Mouse (Mus musculus): ENCODE measurements around the gene Pcyt1a. TPM values are rescaled to one million over a fixed set of nuclear protein-coding genes. Genes with fewer than 3 reads are reported as not detected.
A peak's percentile ranks its signal among the peaks of the same experiment; 100 is the strongest.

The Pcyt1a gene
- total and polyA plus RNA-seq, 3 experiments = 44.3 to 133 (median 110) TPM

- Histone ChIP-seq H3K9ac (ENCODE audit: low read depth, low read length) (no peak overlapping the region), H3K36me3 (ENCODE audit: control insufficient read depth, insufficient read depth, low read length) (no peaks in the 10 kb centered on the region), H3K4me1 (ENCODE audit: control insufficient read depth, insufficient read depth, low read length) (no peaks in the 10 kb centered on the region), H3K27ac (no peak overlapping the region), H3K27me3 (ENCODE audit: control insufficient read depth, insufficient read depth, low read length) (no peaks in the 10 kb centered on the region), H3K79me2 (replicated peaks; ENCODE audit: control insufficient read depth, insufficient read depth, low read length) (no peaks in the 10 kb centered on the region), H3K4me3 (no peak overlapping the region)
- no peak for TF ChIP-seq EP300 (IDR thresholded peaks at IDR 0.05; ENCODE audit: insufficient read depth, low read depth, low read length)
- no peak for TF ChIP-seq CTCF (IDR thresholded peaks at IDR 0.05)
- TF ChIP-seq POLR2A (IDR thresholded peaks at IDR 0.05; ENCODE audit: insufficient read depth, low read depth, low read length) = no peak
- DNase-seq = no peak
- intact Hi-C loops (cut with DNase I) = no loop called here
- 80% methylated on average over 3 of the region's 3 CpGs for WGBS
Observed at GRCm38 (mm10) chr16:32402818-32403217, 27.9 kb upstream of the Pcyt1a start.

- no peaks in the 10 kb centered on the region for H3K36me3 ChIP-seq (ENCODE audit: control insufficient read depth, insufficient read depth, low read length)
- H3K4me1 ChIP-seq (ENCODE audit: control insufficient read depth, insufficient read depth, low read length) = no peaks in the 10 kb centered on the region
- DNase-seq = no peak
- H3K27me3 ChIP-seq (ENCODE audit: control insufficient read depth, insufficient read depth, low read length) = no peaks in the 10 kb centered on the region
- TF ChIP-seq CTCF (IDR thresholded peaks at IDR 0.05) (no peak), EP300 (IDR thresholded peaks at IDR 0.05; ENCODE audit: insufficient read depth, low read depth, low read length) (no peak), POLR2A (IDR thresholded peaks at IDR 0.05; ENCODE audit: insufficient read depth, low read depth, low read length) (no peak)
- no peak overlapping the region for H3K27ac ChIP-seq
- 90% methylated on average over 9 of the region's 9 CpGs for WGBS
- no peak overlapping the region for H3K4me3 ChIP-seq
- intact Hi-C loops (cut with DNase I) = no loop called here
- H3K9ac ChIP-seq (ENCODE audit: low read depth, low read length) = no peak overlapping the region
- no peaks in the 10 kb centered on the region for H3K79me2 ChIP-seq (replicated peaks; ENCODE audit: control insufficient read depth, insufficient read depth, low read length)
Observed at GRCm38 (mm10) chr16:32405716-32406115, 25.0 kb upstream of the Pcyt1a start.

GRCm38 (mm10) chr16:32406671-32407070, 24.1 kb upstream of the Pcyt1a start:
- no peak overlapping the region for H3K9ac ChIP-seq (ENCODE audit: low read depth, low read length)
- H3K27ac ChIP-seq = no peak overlapping the region
- DNase-seq = no peak
- intact Hi-C loops (cut with DNase I) = no loop called here
- no peaks in the 10 kb centered on the region for H3K4me1 ChIP-seq (ENCODE audit: control insufficient read depth, insufficient read depth, low read length)
- H3K36me3 ChIP-seq (ENCODE audit: control insufficient read depth, insufficient read depth, low read length) = no peaks in the 10 kb centered on the region
- H3K4me3 ChIP-seq = no peak overlapping the region
- no peaks in the 10 kb centered on the region for H3K79me2 ChIP-seq (replicated peaks; ENCODE audit: control insufficient read depth, insufficient read depth, low read length)
- H3K27me3 ChIP-seq (ENCODE audit: control insufficient read depth, insufficient read depth, low read length) = no peaks in the 10 kb centered on the region
- WGBS = 74% methylated on average over 6 of the region's 6 CpGs
- TF ChIP-seq CTCF (IDR thresholded peaks at IDR 0.05) (no peak), EP300 (IDR thresholded peaks at IDR 0.05; ENCODE audit: insufficient read depth, low read depth, low read length) (no peak)

GRCm38 (mm10) chr16:32407730-32408129, 23.0 kb upstream of the Pcyt1a start:
- intact Hi-C loops (cut with DNase I) = no loop called here
- TF ChIP-seq POLR2A (IDR thresholded peaks at IDR 0.05; ENCODE audit: insufficient read depth, low read depth, low read length) = no peak
- no peak for TF ChIP-seq CTCF (IDR thresholded peaks at IDR 0.05)
- TF ChIP-seq EP300 (IDR thresholded peaks at IDR 0.05; ENCODE audit: insufficient read depth, low read depth, low read length) = no peak
- WGBS = 76% methylated on average over 10 of the region's 10 CpGs
- no peaks in the 10 kb centered on the region for H3K79me2 ChIP-seq (replicated peaks; ENCODE audit: control insufficient read depth, insufficient read depth, low read length)
- no peaks in the 10 kb centered on the region for H3K36me3 ChIP-seq (ENCODE audit: control insufficient read depth, insufficient read depth, low read length)
- H3K4me3 ChIP-seq = no peak overlapping the region
- DNase-seq = no peak
- no peaks in the 10 kb centered on the region for H3K4me1 ChIP-seq (ENCODE audit: control insufficient read depth, insufficient read depth, low read length)
- H3K9ac ChIP-seq (ENCODE audit: low read depth, low read length) = no peak overlapping the region
- no peak overlapping the region for H3K27ac ChIP-seq
- H3K27me3 ChIP-seq (ENCODE audit: control insufficient read depth, insufficient read depth, low read length) = no peaks in the 10 kb centered on the region

- Histone ChIP-seq H3K79me2 (replicated peaks; ENCODE audit: control insufficient read depth, insufficient read depth, low read length) (no peaks in the 10 kb centered on the region), H3K27ac (no peak overlapping the region), H3K4me1 (ENCODE audit: control insufficient read depth, insufficient read depth, low read length) (no peaks in the 10 kb centered on the region; the same call in 1 of the 2 replicates), H3K36me3 (ENCODE audit: control insufficient read depth, insufficient read depth, low read length) (peaks cover 4% of the 10 kb centered on the region; the same call in 1 of the 2 replicates), H3K27me3 (ENCODE audit: control insufficient read depth, insufficient read depth, low read length) (no peaks in the 10 kb centered on the region), H3K9ac (ENCODE audit: low read depth, low read length) (no peak overlapping the region), H3K4me3 (no peak overlapping the region)
- TF ChIP-seq EP300 (IDR thresholded peaks at IDR 0.05; ENCODE audit: insufficient read depth, low read depth, low read length) = no peak
- no peak for TF ChIP-seq CTCF (IDR thresholded peaks at IDR 0.05)
- TF ChIP-seq POLR2A (IDR thresholded peaks at IDR 0.05; ENCODE audit: insufficient read depth, low read depth, low read length) = no peak
- intact Hi-C loops (cut with DNase I) = loop anchor here (5.0 kb wide), 1 partner anchor 85 kb away; the partner anchor contains the start of gene Ubxn7
- no peak for DNase-seq
- 56% methylated on average over 1 of the region's 1 CpGs for WGBS
Observed at GRCm38 (mm10) chr16:32417457-32417856, 13.3 kb upstream of the Pcyt1a start.

GRCm38 (mm10) chr16:32419517-32420483, 10.9 kb upstream of the Pcyt1a start, which contains the start of gene Tctex1d2:
TSS of gene Tctex1d2 (plus strand) at chr16:32419702.
- DNase-seq = peak; percentile 93 to 96
- intact Hi-C loops (cut with DNase I) = loop anchor here (1.0 to 5.0 kb wide), 2 partner anchors 11 to 87 kb away; partner anchors contain the start of genes Pcyt1a and Ubxn7
- WGBS = 2% methylated on average over 45 of the region's 45 CpGs
- Histone ChIP-seq H3K9ac (ENCODE audit: low read depth, low read length) (peak within 1 kb of the TSS; percentile 72), H3K4me3 (peak within 1 kb of the TSS; percentile 65), H3K79me2 (replicated peaks; ENCODE audit: control insufficient read depth, insufficient read depth, low read length) (no peaks in the 10 kb centered on the region), H3K27ac (peak within 1 kb of the TSS; percentile 71), H3K36me3 (ENCODE audit: control insufficient read depth, insufficient read depth, low read length) (peaks cover 4% of the 10 kb centered on the region; the same call in 1 of the 2 replicates), H3K4me1 (ENCODE audit: control insufficient read depth, insufficient read depth, low read length) (no peaks in the 10 kb centered on the region; the same call in 1 of the 2 replicates), H3K27me3 (ENCODE audit: control insufficient read depth, insufficient read depth, low read length) (no peaks in the 10 kb centered on the region)
- TF ChIP-seq POLR2A (IDR thresholded peaks at IDR 0.05; ENCODE audit: insufficient read depth, low read depth, low read length) = peak; percentile 93
- TF ChIP-seq EP300 (IDR thresholded peaks at IDR 0.05; ENCODE audit: insufficient read depth, low read depth, low read length) = no peak; the same call in 1 of the 2 replicates
